Mouse (Mus musculus) retina, embryonic 14.5 days (tissue): ENCODE results near the gene Tbp.

Source experiments
- DNase-seq: peaks from one replicate; pipeline ENCODE4 v3.0.0-alpha.2; 2015; ENCODE audit warnings: low spot score

Gene Tbp

GRCm38 (mm10) chr17:15499656-15500394, at the start of gene Tbp, which contains the start of gene Psmb1:
TSS of gene Tbp (plus strand) at chr17:15499888.
TSS of gene Psmb1 (minus strand) at chr17:15499751.
- DNase-seq: peak; percentile 98

DNA sequence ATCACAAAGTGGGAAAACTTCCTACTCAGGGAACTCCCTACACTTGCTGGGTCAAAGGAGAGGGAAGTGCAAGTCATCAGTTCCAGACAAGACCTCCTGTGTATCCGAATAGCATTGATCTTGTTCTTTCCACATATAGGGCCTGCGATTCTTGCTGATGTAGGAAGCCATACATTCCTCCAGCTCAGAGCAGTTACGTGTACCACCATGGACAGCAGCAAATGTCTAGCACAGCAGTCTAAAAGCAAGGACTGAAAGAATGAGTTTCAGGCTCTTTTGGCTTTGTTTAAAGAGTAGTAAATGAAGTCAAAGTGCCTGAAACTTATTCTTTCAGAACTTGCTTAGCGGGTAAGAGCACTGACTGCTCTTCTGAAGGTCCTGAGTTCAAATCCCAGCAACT, 44.5 kb upstream of the Tbp start:
- DNase-seq: no peak

DNA sequence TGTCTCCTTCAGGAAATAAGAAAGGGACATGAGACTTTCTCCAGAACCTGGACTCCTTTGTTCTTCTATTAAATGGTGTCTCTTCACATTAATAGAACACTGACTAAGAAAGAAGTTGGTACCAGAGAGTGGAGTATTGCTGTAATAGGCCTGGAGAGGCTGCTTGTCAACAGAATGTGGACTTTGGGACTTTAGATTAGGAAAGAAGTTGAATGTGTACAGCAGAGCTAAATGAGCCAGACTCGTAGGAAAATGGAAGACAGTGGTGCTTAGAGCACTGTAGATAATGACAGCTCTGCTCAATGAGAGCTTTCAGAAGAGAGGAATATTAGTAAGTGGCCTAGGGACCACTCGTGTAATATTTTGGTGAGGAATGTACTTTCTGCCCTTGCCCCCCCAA, 43.1 kb upstream of the Tbp start:
- no peak for DNase-seq

DNA sequence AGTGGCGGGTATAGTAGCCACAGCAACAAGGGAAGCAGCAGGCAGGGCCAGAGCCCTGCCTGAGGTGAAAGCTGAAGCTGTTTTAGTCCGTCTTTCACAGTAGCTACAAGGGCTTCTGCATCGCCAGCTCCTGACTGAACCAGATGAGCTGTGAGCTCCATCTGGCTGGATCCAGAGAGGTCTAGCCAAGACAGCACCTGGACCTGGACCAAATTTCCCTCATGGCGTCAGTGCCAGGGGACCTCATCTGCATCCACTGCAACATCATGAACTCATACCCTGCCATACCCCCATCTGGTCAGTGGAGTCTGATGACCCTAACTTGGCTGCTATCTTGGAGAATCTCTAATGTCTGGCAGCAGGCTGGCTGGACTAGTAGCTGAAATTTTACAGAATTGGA, 39.9 kb upstream of the Tbp start:
- no peak for DNase-seq

- no peak for DNase-seq
Measured at GRCm38 (mm10) chr17:15461921-15462495, 37.7 kb upstream of the Tbp start.

- DNase-seq: peak; percentile 93
Measured at GRCm38 (mm10) chr17:15467669-15468068, 32.0 kb upstream of the Tbp start.

DNA sequence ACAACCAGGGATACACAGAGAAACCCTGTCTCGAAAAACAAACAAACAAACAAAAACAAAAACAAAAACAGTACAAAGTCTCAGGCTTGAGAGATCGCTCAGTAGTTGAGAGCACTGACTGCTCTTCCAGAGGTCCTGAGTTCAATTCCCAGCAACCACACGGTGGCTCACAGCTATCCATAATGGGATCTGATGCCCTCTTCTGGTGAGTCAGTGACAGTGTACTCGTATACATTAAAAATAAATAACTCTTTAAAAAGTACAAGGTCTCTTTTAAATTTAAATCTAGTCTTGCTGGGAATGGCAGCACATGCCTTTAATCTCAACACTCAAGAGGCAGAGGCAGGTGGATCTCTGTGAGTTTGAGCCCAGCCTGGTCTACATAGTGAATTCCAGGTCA, 27.0 kb upstream of the Tbp start:
- no peak for DNase-seq

DNA sequence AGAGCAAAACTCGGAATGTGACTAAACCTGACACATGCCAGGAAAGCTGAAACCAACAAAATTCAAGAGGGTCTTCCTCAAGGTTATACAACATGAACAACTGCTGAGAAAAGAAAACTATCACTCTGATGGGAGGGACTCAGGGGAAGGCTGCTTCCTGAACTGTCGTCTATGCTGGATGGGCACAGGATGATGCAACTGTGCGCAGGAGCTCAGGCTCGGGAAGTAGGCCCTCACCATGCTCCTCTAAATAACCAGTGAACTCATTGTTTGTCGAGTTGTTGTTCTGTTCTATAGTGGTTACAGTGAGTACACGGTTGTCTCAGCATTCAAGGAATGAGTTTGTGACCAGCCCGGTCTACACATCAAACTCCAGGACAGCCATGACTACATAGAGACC, 9.1 kb upstream of the Tbp start:
- DNase-seq: no peak

- DNase-seq: peak; percentile 95
Measured at GRCm38 (mm10) chr17:15497882-15498752, 1.6 kb upstream of the Tbp start.

DNA sequence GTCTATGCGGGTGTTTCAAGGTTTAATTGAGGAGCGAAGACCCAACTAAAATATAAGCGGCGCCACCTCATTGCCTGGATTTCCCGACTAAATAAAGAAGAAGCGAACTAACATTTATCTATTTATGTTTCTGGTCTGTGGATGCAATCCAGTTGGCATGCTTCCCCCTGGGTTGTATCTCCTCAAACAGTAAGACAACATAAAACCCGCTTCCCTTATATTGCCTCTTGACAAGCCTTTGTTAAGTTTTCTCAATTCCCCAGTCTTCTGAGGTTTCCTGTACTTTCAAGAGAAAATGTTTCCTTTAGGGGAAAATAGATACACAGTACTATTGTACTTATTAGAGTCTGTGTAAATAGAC, 955 bp upstream of the Tbp start:
- DNase-seq: no peak

GRCm38 (mm10) chr17:15510694-15511093, 11.0 kb downstream of the Tbp start:
- DNase-seq: no peak

GRCm38 (mm10) chr17:15517776-15518175, 18.1 kb downstream of the Tbp start:
- no peak for DNase-seq

DNA sequence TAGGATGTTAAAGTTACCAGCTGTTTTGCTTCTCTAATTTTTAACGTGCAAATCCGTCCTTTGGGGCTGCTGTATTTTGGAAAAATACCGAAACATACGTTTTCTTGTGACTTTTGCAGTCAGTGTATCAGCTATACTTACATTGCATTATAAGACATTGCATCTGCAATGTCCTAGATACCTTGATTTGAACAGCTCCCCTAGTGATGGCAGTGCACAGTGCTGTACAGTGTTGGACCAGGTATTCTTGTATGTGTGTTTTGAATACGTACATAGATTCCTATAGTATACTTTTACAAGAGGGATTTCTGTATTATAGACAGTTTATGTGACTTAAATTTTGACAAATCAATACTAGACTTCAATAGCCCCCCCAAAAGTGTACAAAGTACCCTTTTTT, 18.5 kb downstream of the Tbp start:
- DNase-seq: no peak

- no peak for DNase-seq
Measured at GRCm38 (mm10) chr17:15518766-15519165, 19.1 kb downstream of the Tbp start.

DNA sequence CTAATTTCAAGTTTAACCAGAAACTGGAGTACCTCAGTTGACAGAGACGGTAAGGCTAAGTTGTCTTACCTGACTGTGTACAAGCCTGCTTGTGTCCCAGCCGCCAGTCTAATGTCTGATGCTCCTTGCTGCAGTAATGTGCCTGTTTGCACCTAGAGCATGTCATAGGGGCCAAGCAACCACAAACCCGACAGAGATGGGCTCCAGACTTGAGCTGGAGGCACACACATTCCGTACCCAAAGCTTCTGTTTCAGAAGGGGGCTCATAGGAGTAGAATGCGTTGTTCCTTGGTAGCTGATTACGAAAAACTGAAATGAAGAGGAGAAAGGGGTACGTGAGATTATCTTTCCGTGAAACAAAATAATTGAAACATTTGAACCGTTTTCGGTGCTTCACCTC, 26.6 kb downstream of the Tbp start:
- DNase-seq: no peak

- DNase-seq: peak; percentile 96
Measured at GRCm38 (mm10) chr17:15526986-15527810, 27.5 kb downstream of the Tbp start, which contains the start of gene Pdcd2. TSS of gene Pdcd2 (minus strand) at chr17:15527301.

DNA sequence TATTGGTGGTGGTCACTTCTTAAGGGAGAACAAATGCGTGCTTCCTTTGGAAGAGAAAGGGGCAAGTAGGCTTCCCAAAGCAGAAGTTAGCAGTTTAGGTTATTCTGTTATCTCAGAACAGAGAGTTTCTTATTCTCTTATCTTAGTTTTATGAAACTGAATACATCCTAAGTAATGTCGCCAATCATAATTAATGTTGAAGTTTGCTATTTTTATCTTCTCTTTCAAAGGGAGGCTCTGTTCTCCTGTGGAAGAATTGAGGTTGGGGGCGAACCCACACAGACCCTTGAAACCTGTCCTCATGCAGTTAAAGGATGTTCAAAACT, 28.1 kb downstream of the Tbp start:
- DNase-seq: no peak

GRCm38 (mm10) chr17:15528887-15529286, 29.2 kb downstream of the Tbp start:
- no peak for DNase-seq

GRCm38 (mm10) chr17:15530141-15530540, 30.5 kb downstream of the Tbp start:
- peak; percentile 65 for DNase-seq

GRCm38 (mm10) chr17:15535162-15535800, 35.6 kb downstream of the Tbp start:
- no peak for DNase-seq

DNA sequence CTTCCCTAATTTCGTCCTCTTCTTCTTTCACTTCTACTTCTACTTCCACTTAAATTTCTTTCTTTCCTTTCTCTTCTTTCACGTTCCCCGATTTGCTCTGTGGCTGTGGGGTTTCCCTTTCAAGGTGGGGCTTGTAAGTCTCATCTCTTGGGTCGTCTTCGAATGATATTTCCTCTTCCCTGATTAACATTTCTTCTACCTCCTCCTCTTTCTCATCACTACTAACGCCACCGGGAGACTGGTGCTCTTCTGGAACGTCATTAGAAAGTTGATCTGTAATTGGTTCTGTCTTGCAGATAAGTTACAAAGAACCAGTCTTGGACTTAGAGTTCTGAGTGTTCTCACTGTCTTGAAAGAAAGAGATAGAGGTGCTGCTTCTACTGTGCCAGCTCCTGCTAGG, 36.3 kb downstream of the Tbp start:
- DNase-seq: no peak

DNA sequence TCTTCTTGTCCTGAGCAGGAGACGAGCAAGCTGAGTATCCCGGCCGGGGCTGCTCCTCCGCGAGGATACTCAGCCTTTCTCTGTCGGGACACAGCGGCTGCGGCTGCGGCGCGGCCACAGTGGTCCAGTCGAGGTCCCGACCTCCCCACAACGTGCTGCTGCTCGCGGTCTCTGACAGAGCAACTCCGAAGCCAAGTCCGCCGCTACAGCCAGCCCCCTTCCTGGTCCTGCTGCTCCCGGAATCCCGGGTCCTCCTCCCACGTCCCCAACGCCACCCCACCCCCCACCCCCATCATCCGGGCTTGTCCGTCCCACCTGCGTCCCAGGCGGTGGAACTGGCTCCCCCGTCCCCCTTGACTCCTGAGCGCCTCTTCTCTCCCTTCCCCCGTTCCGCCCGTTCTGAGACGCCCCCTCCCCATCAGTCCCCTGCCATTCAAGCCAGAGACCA, 36.8 kb downstream of the Tbp start:
- peak; percentile 47 for DNase-seq
